Mouse (Mus musculus) heart, embryonic 16.5 days (tissue): ENCODE data around the gene Sez6l. TPM values are rescaled to one million over a fixed set of nuclear protein-coding genes. Genes with fewer than 3 reads are reported as not detected.
A peak's percentile ranks its signal among the peaks of the same experiment; 100 is the strongest.

Source experiments
- ATAC-seq: fragments of 200-750 bp; cut with Nextera tagmentation; replicated peaks from 2 replicates; pipeline ENCODE4 v1.8.0; 2017; ENCODE audit warnings: moderate number of reproducible peaks; ENCODE audit not compliant: insufficient read depth, low FRiP score; ENCODE audit errors: extremely low read depth
- H3K27ac ChIP-seq: fragments of 300-500 bp; sonication (generic); 2 replicates; pipeline ENCODE4 v1.5.1; 2014; ENCODE audit warnings: mild to moderate bottlenecking, low read length, control low read depth, moderate library complexity
- H3K27me3 ChIP-seq: fragments of 300-500 bp; sonication (generic); 2 replicates; pipeline ENCODE4 v1.6.1; 2014; ENCODE audit warnings: low read length, mixed read lengths; ENCODE audit not compliant: control insufficient read depth, insufficient read depth
- H3K36me3 ChIP-seq: fragments of 300-500 bp; sonication (generic); 2 replicates; pipeline ENCODE4 v1.6.1; 2014; ENCODE audit not compliant: control insufficient read depth, insufficient read depth
- H3K4me1 ChIP-seq: fragments of 300-500 bp; sonication (generic); 2 replicates; pipeline ENCODE4 v1.6.1; 2014; ENCODE audit warnings: low read length, mixed read lengths; ENCODE audit not compliant: control insufficient read depth, insufficient read depth
- H3K4me2 ChIP-seq: fragments of 300-500 bp; sonication (generic); 2 replicates; pipeline ENCODE4 v1.6.1; 2014; ENCODE audit warnings: low read depth, mild to moderate bottlenecking, control low read depth, low read length
- H3K4me3 ChIP-seq: fragments of 300-500 bp; sonication (generic); 2 replicates; pipeline ENCODE4 v1.5.1; 2014; ENCODE audit warnings: mild to moderate bottlenecking, control low read depth, low read length
- H3K9ac ChIP-seq: fragments of 300-500 bp; sonication (generic); 2 replicates; pipeline ENCODE4 v1.6.1; 2014; ENCODE audit warnings: low read length, control low read depth
- H3K9me3 ChIP-seq: fragments of 300-500 bp; sonication (generic); replicated peaks from 2 replicates; pipeline ENCODE4 v1.6.1; 2016; ENCODE audit warnings: low read length; ENCODE audit not compliant: control insufficient read depth
- WGBS: fragments of 180-500 bp; shearing (Covaris S2); extraction: QIAGEN DNeasy Blood & Tissue Kit; methylation state at CpG from one replicate; pipeline ENCODE4 v1.1.7; 2014; 5-methylcytosine and 5-hydroxymethylcytosine counted together
- polyA plus RNA-seq: library from polyadenylated mRNA; unstranded; fragments of >200 nt; fragmentation: Nextera tagmentation; extraction: Ambion mirVana; gene quantifications from 2 replicates; pipeline ENCODE4 v1.2.1, GENCODE M21; 2015

Sez6l gene
- polyA plus RNA-seq, 1 experiment from 2014 or later: 0.34 TPM

- no peak overlapping the region for H3K27ac ChIP-seq
- no peaks in the 10 kb centered on the region for H3K36me3 ChIP-seq
- H3K4me1 ChIP-seq: peaks cover 2% of the 10 kb centered on the region; the same call in 1 of the 2 replicates
- peaks cover 7% of the 10 kb centered on the region for H3K9me3 ChIP-seq
- H3K27me3 ChIP-seq: peaks cover 25% of the 10 kb centered on the region
- no peak overlapping the region for H3K9ac ChIP-seq
- WGBS: 58% methylated on average over 5 of the region's 5 CpGs
- H3K4me2 ChIP-seq: no peak overlapping the region
- ATAC-seq: no peak
- no peak overlapping the region for H3K4me3 ChIP-seq
Measured at GRCm38 (mm10) chr5:112532894-112533293, 44.1 kb downstream of the Sez6l start.

- no peak for ATAC-seq
- WGBS: 69% methylated on average over 8 of the region's 8 CpGs
- Histone ChIP-seq H3K4me1 (peaks cover 2% of the 10 kb centered on the region; the same call in 1 of the 2 replicates), H3K36me3 (no peaks in the 10 kb centered on the region), H3K4me2 (no peak overlapping the region), H3K9ac (no peak overlapping the region), H3K9me3 (peaks cover 7% of the 10 kb centered on the region), H3K27ac (no peak overlapping the region), H3K4me3 (no peak overlapping the region), H3K27me3 (peaks cover 25% of the 10 kb centered on the region)
Measured at GRCm38 (mm10) chr5:112532210-112532609, 44.8 kb downstream of the Sez6l start.

- no peak overlapping the region for H3K9ac ChIP-seq
- H3K9me3 ChIP-seq: peaks cover 7% of the 10 kb centered on the region
- H3K36me3 ChIP-seq: no peaks in the 10 kb centered on the region
- H3K4me2 ChIP-seq: no peak overlapping the region
- H3K4me1 ChIP-seq: peaks cover 7% of the 10 kb centered on the region; the same call in 1 of the 2 replicates
- H3K27me3 ChIP-seq: peaks cover 20% of the 10 kb centered on the region
- WGBS: 66% methylated on average over 8 of the region's 8 CpGs
- no peak overlapping the region for H3K27ac ChIP-seq
- H3K4me3 ChIP-seq: no peak overlapping the region
- ATAC-seq: no peak
Measured at GRCm38 (mm10) chr5:112531111-112531510, 45.9 kb downstream of the Sez6l start.

GRCm38 (mm10) chr5:112526936-112527335, 50.0 kb downstream of the Sez6l start:
- no peaks in the 10 kb centered on the region for H3K36me3 ChIP-seq
- no peaks in the 10 kb centered on the region for H3K9me3 ChIP-seq
- no peak overlapping the region for H3K4me2 ChIP-seq
- WGBS: 74% methylated on average over 19 of the region's 19 CpGs
- no peak overlapping the region for H3K4me3 ChIP-seq
- H3K27me3 ChIP-seq: peaks cover 5% of the 10 kb centered on the region
- peaks cover 4% of the 10 kb centered on the region; the same call in 1 of the 2 replicates for H3K4me1 ChIP-seq
- H3K9ac ChIP-seq: no peak overlapping the region
- no peak overlapping the region for H3K27ac ChIP-seq
- ATAC-seq: no peak

GRCm38 (mm10) chr5:112526435-112526834, 50.5 kb downstream of the Sez6l start:
- ATAC-seq: peak; percentile 56
- Histone ChIP-seq H3K9me3 (no peaks in the 10 kb centered on the region), H3K4me2 (no peak overlapping the region), H3K4me3 (no peak overlapping the region), H3K36me3 (no peaks in the 10 kb centered on the region), H3K27me3 (peaks cover 5% of the 10 kb centered on the region), H3K27ac (no peak overlapping the region), H3K4me1 (peaks cover 4% of the 10 kb centered on the region; the same call in 1 of the 2 replicates), H3K9ac (no peak overlapping the region)
- 41% methylated on average over 7 of the region's 7 CpGs for WGBS

GRCm38 (mm10) chr5:112525980-112526379, 51.0 kb downstream of the Sez6l start:
- no peak overlapping the region for H3K27ac ChIP-seq
- H3K9me3 ChIP-seq: no peaks in the 10 kb centered on the region
- no peak for ATAC-seq
- H3K36me3 ChIP-seq: no peaks in the 10 kb centered on the region
- H3K27me3 ChIP-seq: peaks cover 9% of the 10 kb centered on the region
- no peak overlapping the region for H3K4me3 ChIP-seq
- peaks cover 4% of the 10 kb centered on the region; the same call in 1 of the 2 replicates for H3K4me1 ChIP-seq
- no peak overlapping the region for H3K9ac ChIP-seq
- WGBS: 75% methylated on average over 3 of the region's 3 CpGs
- no peak overlapping the region for H3K4me2 ChIP-seq

GRCm38 (mm10) chr5:112525271-112525670, 51.7 kb downstream of the Sez6l start:
- Histone ChIP-seq H3K4me2 (no peak overlapping the region), H3K9ac (no peak overlapping the region), H3K9me3 (no peaks in the 10 kb centered on the region), H3K27ac (no peak overlapping the region), H3K27me3 (peaks cover 9% of the 10 kb centered on the region), H3K4me1 (peaks cover 4% of the 10 kb centered on the region; the same call in 1 of the 2 replicates), H3K4me3 (no peak overlapping the region), H3K36me3 (no peaks in the 10 kb centered on the region)
- WGBS: 29% methylated on average over 5 of the region's 5 CpGs
- ATAC-seq: peak; percentile 49; the same call in 1 of the 2 replicates

GRCm38 (mm10) chr5:112523796-112524195, 53.2 kb downstream of the Sez6l start:
- H3K27me3 ChIP-seq: peaks cover 19% of the 10 kb centered on the region
- no peak for ATAC-seq
- no peak overlapping the region for H3K4me3 ChIP-seq
- no peak overlapping the region for H3K27ac ChIP-seq
- H3K4me2 ChIP-seq: no peak overlapping the region
- no peak overlapping the region for H3K9ac ChIP-seq
- 91% methylated on average over 2 of the region's 2 CpGs for WGBS
- H3K9me3 ChIP-seq: no peaks in the 10 kb centered on the region
- H3K4me1 ChIP-seq: peaks cover 4% of the 10 kb centered on the region; the same call in 1 of the 2 replicates
- no peaks in the 10 kb centered on the region for H3K36me3 ChIP-seq

GRCm38 (mm10) chr5:112523331-112523730, 53.7 kb downstream of the Sez6l start:
- no peak for ATAC-seq
- H3K4me1 ChIP-seq: peaks cover 4% of the 10 kb centered on the region; the same call in 1 of the 2 replicates
- no peak overlapping the region for H3K4me2 ChIP-seq
- no peak overlapping the region for H3K27ac ChIP-seq
- no peak overlapping the region for H3K9ac ChIP-seq
- peaks cover 19% of the 10 kb centered on the region for H3K27me3 ChIP-seq
- H3K4me3 ChIP-seq: no peak overlapping the region
- no peaks in the 10 kb centered on the region for H3K9me3 ChIP-seq
- no peaks in the 10 kb centered on the region for H3K36me3 ChIP-seq
- 83% methylated on average over 4 of the region's 4 CpGs for WGBS
